Mouse (Mus musculus) small intestine, adult 2 months (tissue): Measurements from ENCODE around the gene Esrra. TPM values are rescaled to one million over a fixed set of nuclear protein-coding genes. Genes with fewer than 3 reads are reported as not detected.

Source experiments
- H3K27ac ChIP-seq: fragments of 200-500 bp; 2 replicates; pipeline ENCODE4 v1.5.1; 2012; ENCODE audit warnings: low read depth, low read length, control low read depth, inconsistent platforms; ENCODE audit not compliant: insufficient read depth
- H3K27me3 ChIP-seq: fragments of 200-500 bp; 2 replicates; pipeline ENCODE4 v1.6.1; 2012; ENCODE audit warnings: mild to moderate bottlenecking, moderate library complexity, low read length, inconsistent platforms; ENCODE audit not compliant: control insufficient read depth, insufficient read depth
- H3K36me3 ChIP-seq: fragments of 200-500 bp; 2 replicates; pipeline ENCODE4 v1.6.1; 2012; ENCODE audit warnings: mild to moderate bottlenecking, low read length, control low read depth, inconsistent platforms; ENCODE audit not compliant: control insufficient read depth, insufficient read depth
- H3K4me1 ChIP-seq: fragments of 200-500 bp; 2 replicates; pipeline ENCODE4 v1.6.1; 2012; ENCODE audit warnings: low read length, inconsistent platforms, mixed read lengths; ENCODE audit not compliant: control insufficient read depth, insufficient read depth, insufficient read length
- H3K4me3 ChIP-seq: fragments of 200-500 bp; 2 replicates; pipeline ENCODE4 v1.5.1; 2012; ENCODE audit warnings: low read depth, mild to moderate bottlenecking, control low read depth, inconsistent platforms, low read length, moderate library complexity
- CTCF ChIP-seq: fragments of 200-500 bp; IDR thresholded peaks from 2 replicates; pipeline ENCODE4 v1.5.1; 2012; ENCODE audit warnings: low read depth, mild to moderate bottlenecking, control low read depth, inconsistent platforms, low read length, moderate library complexity, mixed read lengths; ENCODE audit not compliant: insufficient replicate concordance, insufficient read length; ENCODE audit errors: extremely low read depth
- POLR2A ChIP-seq: fragments of 200-500 bp; IDR thresholded peaks from 2 replicates; pipeline ENCODE4 v1.6.1; 2012; ENCODE audit warnings: low read depth, mild to moderate bottlenecking, control low read depth, inconsistent platforms, low read length, moderate library complexity
- WGBS: fragments of 180-500 bp; shearing (Covaris S2); methylation state at CpG from one replicate; pipeline ENCODE4 v1.1.7; 2018; 5-methylcytosine and 5-hydroxymethylcytosine counted together
- polyA plus RNA-seq: library from polyadenylated mRNA; depleted of rRNA; stranded (reverse); fragments of >200 nt; gene quantifications from 2 replicates; pipeline ENCODE4 v1.2.3, GENCODE M21; 2012; rRNA removed

Esrra gene
- polyA plus RNA-seq, 1 experiment = 346 TPM

GRCm38 (mm10) chr19:6871574-6872271 lies 49.9 kb downstream of the Esrra start:
- H3K36me3 ChIP-seq = no peaks in the 10 kb centered on the region
- no peak overlapping the region for H3K4me3 ChIP-seq
- whole genome bisulfite sequencing = 36% methylated on average over 5 of the region's 5 CpGs
- peak overlapping the region; percentile 71 for H3K27ac ChIP-seq
- no peaks in the 10 kb centered on the region for H3K27me3 ChIP-seq
- peaks cover 18% of the 10 kb centered on the region; the same call in 1 of the 2 replicates for H3K4me1 ChIP-seq
- TF ChIP-seq CTCF (peak; percentile 61; the same call in 1 of the 2 replicates), POLR2A (no peak; the same call in 1 of the 2 replicates)

GRCm38 (mm10) chr19:6869355-6869754 lies 52.3 kb downstream of the Esrra start:
- TF ChIP-seq POLR2A (no peak), CTCF (no peak)
- Histone ChIP-seq H3K4me1 (peaks cover 18% of the 10 kb centered on the region; the same call in 1 of the 2 replicates), H3K27ac (peak overlapping the region; percentile 95), H3K27me3 (no peaks in the 10 kb centered on the region), H3K36me3 (no peaks in the 10 kb centered on the region), H3K4me3 (peak overlapping the region; percentile 9)
- 2% methylated on average over 5 of the region's 5 CpGs for WGBS

- TF ChIP-seq CTCF (no peak), POLR2A (no peak)
- Histone ChIP-seq H3K27ac (no peak overlapping the region), H3K36me3 (no peaks in the 10 kb centered on the region), H3K27me3 (no peaks in the 10 kb centered on the region), H3K4me3 (no peak overlapping the region), H3K4me1 (peaks cover 11% of the 10 kb centered on the region; the same call in 1 of the 2 replicates)
- WGBS = 95% methylated on average over 4 of the region's 4 CpGs
Measured at GRCm38 (mm10) chr19:6861451-6861850, 60.2 kb downstream of the Esrra start.

Other genes starting within 250 kb of the Esrra start
- gene Rps6ka4, start 81.2 kb downstream of the Esrra start, polyA plus RNA-seq = 32.5 and 55.4 TPM in 2 replicates
- 17.9 and 34.6 TPM in 2 replicates for gene Ccdc88b, start 63.6 kb downstream of the Esrra start, polyA plus RNA-seq
- gene Trmt112, start 12.1 kb downstream of the Esrra start, polyA plus RNA-seq = 29.0 and 52.3 TPM in 2 replicates
- gene Prdx5, start 11.7 kb downstream of the Esrra start, polyA plus RNA-seq = 94.6 and 180 TPM in 2 replicates
- gene Catsperz, start 3.6 kb upstream of the Esrra start, polyA plus RNA-seq = not detected in 2 replicates
- not detected in 2 replicates for gene Kcnk4, start 12.7 kb upstream of the Esrra start, polyA plus RNA-seq
- gene Bad, start 20.0 kb upstream of the Esrra start, polyA plus RNA-seq = 83.3 and 127 TPM in 2 replicates
- 77.5 and 97.8 TPM in 2 replicates for gene Gpr137, start 20.7 kb upstream of the Esrra start, polyA plus RNA-seq
- gene Ppp1r14b, start 53.2 kb upstream of the Esrra start, polyA plus RNA-seq = 44.2 and 100 TPM in 2 replicates
- gene Plcb3, start 54.7 kb upstream of the Esrra start, polyA plus RNA-seq = 200 and 595 TPM in 2 replicates
- 23.0 and 47.9 TPM in 2 replicates for gene Fkbp2, start 58.7 kb upstream of the Esrra start, polyA plus RNA-seq
- 19.8 and 20.4 TPM in 2 replicates for gene Vegfb, start 65.8 kb upstream of the Esrra start, polyA plus RNA-seq
- 34.1 and 53.4 TPM in 2 replicates for gene Dnajc4, start 70.8 kb upstream of the Esrra start, polyA plus RNA-seq
- gene Nudt22, start 74.3 kb upstream of the Esrra start, polyA plus RNA-seq = 41.2 and 53.8 TPM in 2 replicates
- gene Trpt1, start 74.3 kb upstream of the Esrra start, polyA plus RNA-seq = 5.2 and 7.7 TPM in 2 replicates
- 10.2 and 18.6 TPM in 2 replicates for gene Fermt3, start 97.7 kb upstream of the Esrra start, polyA plus RNA-seq
- gene Stip1, start 118.2 kb upstream of the Esrra start, polyA plus RNA-seq = 15.2 and 21.4 TPM in 2 replicates
- 30.1 and 37.2 TPM in 2 replicates for gene Macrod1, start 135.0 kb upstream of the Esrra start, polyA plus RNA-seq
- gene Flrt1, start 183.9 kb upstream of the Esrra start, polyA plus RNA-seq = 0.06 and 0.22 TPM in 2 replicates